Mouse (Mus musculus) spleen, postnatal 36 days (tissue): ENCODE data around the gene Mybpc2.

Experiments
- DNase-seq, 2 experiments: peaks; one replicate each; pipeline ENCODE4 v3.0.0; 2022; ENCODE audit warnings: low spot score in 2 of 2, mixed read lengths in 1 of 2

Gene Mybpc2

DNA sequence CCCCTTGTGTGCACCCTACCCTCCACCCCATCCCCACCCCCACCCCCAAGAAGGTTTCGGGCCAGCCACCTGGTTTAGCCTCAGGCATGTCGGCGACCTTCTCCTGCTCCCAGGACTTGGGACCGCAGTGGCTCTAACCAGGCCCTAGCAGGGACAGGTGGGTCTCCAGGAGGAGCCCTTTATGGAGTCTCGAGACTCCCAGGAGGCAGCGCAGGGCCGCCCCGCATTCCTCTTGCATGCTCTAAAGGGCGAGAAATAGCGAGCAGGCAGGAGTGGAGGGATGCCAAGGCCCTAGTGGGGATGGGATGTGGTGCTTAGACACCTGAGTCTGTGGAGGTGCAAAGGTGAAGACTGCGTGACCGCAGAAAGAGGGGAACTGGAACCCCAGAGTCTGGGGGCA, at the start of gene Mybpc2:
TSS of gene Mybpc2 (minus strand) at position 155 of the 400 bp plus-strand sequence.
- no peak for DNase-seq

DNA sequence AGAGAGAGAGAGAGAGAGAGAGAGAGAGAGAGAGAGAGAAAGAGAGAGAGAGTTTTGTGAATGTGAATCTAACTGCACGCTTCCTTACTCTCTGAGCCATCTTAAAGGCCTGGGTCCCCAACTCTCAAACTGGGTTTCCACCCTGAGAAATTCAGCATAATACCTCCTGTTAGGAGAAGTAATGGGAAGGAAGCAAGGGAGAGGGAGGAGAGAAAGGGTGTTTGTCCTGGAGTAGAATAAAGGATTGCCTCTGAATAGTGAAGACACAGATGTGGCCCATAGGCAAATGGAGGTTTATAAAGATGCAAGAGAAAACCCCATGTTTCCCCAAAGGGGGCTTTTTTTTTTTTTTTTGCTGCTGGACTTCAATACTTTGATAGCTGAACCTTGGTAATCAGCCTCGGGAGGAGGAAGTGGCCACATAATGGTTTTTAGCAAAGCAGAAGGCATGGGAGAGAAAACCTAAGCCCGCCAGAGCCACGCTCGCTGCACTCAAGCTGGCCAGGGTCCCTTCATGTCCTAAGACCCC, 48.6 kb upstream of the Mybpc2 start:
- no peak for DNase-seq

DNA sequence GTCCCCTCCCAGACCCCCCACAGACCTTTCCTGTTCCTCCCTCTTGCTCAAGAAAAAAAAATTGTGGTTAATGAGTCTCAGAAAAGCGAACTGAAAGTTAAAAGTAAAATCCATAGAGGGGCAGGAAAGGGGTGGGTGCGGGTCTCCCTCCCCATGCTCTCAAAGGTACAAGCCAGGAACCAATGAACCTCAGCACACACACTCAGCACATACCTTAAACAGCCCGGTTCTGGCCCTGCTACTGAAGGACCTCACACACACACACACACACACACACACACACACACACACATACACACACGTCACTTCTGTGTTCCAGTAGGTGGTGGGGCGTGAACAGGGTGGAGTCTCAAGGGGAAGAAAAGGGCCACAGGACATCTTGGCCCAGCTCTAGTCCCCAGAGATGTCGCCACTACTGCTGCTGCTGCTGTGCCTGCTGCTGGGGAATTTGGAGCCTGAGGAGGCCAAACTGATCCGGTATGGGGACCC, 47.8 kb upstream of the Mybpc2 start, which contains the start of gene Napsa:
TSS of gene Napsa (plus strand) at position 168 of the 489 bp plus-strand sequence.
- peak; percentile 92 to 93 for DNase-seq

DNA sequence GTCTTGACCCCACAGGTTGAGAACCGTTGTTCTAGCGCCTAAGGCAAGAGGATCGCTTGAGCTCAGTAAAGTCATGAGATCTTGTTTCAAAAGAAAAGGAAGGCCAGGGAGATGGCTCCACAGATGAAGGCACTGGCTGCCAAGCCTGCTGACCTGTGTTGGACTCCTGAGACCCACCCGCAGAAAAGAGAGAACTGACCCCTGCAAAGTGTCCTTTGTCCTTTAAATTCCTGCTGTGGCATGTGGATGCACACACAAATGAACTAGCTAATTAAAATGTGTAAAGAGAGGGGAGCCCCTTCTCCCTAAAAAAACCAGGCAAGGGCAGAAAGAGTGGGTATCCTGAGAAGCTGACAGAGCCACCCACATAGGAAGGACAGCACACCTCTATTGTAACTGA, 47.4 kb upstream of the Mybpc2 start:
- DNase-seq, result no peak

DNA sequence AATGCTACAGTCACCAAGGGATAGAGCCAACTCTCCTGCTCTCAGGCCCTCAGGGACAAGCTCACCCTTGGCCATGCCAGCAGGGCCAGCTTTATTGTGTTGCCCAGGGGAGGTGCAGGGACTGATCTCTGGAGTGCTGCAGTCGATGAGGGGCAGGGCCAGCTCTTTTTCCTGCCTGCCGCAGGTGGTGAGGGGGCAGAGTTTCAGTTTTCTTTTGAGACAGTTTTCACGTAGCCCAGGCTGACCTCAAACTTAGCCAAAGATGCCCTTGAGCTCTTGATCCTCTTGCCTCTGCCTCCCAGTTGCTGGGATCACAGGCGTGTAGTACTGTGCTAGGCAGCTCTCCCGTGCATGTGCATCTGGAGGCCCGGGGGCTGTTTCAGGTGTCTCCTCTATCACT, 46.5 kb upstream of the Mybpc2 start:
- DNase-seq, result peak; percentile 54 to 56

DNA sequence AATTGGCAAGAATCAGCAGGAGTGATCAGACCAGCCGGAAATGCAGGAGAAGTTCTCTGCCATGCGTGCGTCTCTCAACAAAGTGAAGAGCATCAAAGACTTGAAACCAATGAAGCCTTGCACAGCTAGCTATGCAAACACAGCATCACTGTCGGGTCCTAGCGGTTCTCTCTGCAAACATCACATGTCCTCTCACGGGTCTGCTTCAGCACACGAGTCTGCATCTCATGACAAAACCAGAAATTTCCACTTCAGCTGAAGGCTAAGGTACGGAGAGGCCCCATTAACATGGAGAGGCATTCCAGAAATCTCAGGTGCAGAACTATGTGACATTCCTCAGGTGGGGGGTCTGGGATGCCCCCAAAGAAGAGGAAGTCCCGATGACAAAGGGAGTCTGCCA, 44.3 kb upstream of the Mybpc2 start:
- DNase-seq, result peak; percentile 57

DNA sequence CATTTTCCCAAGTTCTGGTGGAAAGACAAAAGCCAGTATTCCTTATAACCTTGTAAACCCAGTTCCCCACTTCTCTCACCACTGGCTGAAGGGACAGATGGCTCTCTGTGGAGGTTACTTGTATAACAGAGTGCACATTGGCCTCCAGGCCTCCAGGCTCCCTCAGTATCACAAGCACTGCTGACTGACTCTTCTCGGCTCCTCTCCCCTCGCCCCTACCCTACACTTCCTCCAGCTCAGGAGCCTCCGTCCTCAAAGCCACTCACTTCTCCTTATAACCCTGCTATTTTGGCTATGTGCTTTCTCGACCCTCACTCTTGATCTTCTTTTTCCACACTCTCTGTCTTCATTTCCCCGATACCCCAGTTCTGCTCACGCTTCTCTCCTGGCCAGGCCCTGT, 41.0 kb upstream of the Mybpc2 start:
- DNase-seq, result no peak

DNA sequence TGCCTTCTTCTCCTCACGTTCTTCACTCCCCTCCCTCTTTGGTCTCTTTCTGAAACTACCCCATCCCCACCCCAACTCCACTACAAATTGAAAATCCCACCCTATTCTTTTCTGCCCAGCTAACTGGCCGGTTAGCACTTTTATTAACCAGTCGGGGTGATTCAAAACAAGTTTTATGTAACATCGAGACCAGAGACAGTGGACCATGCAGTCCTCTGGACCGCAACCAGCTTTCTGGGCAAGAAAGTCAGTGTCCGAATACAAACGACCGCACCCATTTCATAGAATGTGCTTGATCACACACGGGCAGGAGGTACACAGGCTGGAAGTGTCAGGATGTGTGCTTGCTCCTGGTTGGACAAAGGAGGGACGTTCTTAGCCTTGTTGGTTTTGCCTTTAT, 40.0 kb upstream of the Mybpc2 start:
- no peak for DNase-seq

DNA sequence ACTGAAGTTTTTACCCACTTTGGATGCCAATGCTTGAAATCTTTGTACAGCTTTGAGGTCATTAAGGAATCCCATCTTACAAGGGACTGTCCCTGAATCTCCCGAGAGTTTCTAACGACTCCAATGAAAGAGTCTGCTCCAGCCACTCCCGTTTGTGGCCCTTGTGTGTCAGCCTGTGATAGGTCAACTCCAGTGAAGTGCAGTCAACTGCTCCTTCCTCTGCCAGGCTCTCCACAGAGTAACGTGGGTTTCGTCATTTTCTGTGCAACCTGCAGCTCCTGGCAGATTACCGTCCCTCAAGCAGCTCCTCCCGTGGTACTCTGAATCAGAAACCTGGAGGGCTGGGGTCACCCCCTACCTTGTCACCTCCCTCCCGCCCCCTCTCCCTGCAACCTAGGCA, 38.8 kb upstream of the Mybpc2 start:
- DNase-seq, result no peak

DNA sequence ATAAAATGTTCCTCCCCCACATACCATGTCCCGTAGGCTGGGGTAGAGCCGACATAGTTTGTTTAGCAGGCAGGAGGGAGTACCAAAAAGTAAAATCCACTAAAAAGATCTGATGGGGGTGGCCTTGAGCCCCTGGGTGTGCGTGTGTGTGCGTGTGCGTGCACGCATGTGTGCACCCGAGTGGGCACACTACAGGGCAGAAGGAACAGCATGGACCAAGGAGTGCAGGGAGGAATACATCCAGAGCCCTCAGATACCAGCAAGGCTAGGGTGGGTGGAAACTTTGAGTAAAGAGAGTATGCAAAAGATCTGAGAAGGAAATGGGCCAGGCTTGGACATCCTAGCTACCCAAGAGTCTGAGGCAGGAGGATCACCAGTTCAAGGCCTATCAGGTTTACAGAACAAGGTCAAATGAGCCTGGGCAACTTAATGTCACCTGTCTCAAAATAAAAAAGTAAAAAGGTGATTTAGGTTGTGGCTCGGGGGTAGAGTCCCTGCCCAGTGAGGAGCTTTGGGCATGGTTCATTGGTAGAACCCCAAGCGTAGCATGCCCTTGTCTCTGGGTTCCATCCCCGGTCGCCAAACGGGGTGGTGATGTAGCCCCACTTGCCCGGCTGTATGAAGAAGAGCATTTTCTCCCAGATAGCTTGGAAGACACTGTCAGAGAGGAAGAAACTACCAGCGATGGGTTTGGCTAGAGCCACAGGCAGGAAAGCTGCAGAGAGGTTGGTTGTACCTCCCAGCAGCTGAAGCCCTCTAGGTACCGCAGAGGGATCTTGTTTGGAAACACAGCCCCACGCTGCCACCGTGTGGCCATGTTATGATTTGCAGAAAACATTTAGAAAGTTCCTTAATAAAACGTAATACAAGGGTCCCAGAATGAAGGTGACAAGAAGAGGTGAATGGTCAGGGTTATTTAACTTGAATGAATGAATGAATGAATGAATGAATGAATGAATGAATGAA, 36.3 kb upstream of the Mybpc2 start:
- peak; percentile 77 to 86 for DNase-seq

DNA sequence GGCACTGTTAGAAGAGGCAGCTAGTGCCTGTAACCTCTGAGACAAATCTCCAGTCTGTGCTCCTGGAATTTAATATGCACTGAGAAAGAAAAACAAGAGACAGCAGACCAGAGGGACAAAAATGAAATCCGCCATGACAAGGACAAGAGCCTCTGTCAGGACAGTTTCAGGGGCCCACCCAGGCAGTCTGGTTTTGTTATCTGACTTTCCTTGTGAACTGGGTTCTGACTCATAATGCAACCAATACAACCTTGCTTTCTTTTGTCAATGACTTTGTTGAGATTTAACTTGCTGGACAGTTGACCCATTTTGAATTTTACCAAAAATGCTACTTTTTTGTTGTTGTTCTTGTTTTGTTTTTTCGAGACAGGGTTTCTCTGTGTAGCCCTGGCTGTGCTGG, 33.2 kb upstream of the Mybpc2 start:
- DNase-seq, result no peak

DNA sequence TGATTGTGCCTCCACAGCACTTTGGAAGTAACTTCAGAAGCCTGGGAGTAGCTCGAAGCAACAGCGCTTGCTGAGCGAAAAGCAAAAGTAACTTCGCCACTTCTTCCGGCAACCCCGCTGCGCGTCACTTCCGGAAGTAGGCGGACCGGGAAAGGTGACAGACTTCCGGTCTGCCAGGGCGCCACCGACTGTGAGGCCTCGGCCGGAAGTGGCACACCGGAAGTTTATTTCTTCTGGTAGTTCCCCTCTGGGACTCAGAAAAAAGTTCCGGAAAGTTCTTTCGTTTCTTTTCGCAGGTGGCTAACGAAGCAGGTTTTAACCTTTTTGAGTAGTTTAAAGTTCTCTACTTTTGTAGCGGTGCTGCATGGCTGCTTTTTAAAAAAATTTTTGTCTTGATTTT, 29.4 kb upstream of the Mybpc2 start, which contains the start of gene Nr1h2:
TSS of gene Nr1h2 (minus strand) at position 126 of the 400 bp plus-strand sequence.
- peak; percentile 98 to 99 for DNase-seq

DNA sequence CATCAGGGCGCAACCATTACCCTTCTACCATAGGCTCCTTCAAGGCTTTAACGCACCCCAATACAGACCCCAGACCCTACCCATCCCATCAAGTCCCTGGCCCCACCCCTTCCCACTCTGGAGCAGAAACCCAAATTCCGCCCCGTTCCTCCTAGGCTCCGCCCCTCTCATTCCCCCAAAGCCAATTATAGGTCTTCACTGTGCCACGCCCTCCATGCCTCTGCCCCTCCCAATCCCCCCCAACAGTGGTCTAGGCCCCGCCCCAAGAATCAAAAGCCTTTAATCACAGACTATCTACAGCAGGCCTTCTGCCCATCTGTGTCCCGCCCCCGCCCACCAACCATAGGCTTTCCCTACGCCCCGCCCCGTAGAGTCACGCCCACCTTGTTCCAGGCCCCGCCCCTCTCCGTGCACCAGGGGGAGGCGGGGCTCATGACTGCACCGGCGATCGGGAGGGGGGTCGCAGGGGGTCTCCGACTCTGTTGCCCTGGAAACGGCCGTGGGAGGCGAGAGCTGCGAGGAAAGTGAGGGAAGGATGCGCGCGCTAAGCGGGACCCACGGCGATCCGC, 28.8 kb upstream of the Mybpc2 start:
- DNase-seq, result peak; percentile 76 to 85

DNA sequence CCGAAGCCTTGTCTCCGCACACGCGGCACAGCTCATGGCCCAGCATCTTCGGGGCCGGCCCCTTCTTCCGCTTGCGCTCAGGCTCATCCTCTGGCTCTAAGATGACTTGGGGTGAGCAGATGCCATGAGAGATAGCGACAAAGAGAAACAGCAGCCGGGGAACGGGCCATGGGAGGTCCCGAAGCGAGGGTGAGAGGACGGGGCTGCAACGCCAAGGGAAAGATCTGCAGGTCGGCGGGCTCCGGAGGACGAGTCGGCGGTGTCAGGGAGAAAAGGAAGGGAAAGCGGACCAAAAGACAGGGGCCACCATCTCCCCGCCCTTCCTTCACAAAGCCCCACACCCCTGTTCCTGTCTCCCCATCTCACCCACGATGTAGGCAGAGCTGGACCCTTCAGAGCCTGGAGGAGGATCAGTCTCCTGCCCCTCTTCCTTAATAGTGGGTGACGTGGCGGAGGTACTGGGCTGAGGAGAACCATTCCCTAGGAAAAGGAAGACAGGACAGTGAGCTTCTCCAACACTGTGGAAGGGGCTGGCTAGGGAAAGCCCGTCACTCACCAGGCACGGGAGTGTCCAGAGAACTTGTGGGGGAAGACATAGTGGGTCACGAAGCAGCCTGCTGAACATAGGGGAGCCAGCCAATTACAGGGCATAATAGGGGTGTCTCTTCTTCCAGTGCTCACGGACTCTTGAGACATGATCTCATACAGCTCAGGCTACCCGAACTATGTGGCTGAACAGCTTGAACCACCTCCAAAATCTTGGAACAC, 27.9 kb upstream of the Mybpc2 start:
- no peak for DNase-seq

DNA sequence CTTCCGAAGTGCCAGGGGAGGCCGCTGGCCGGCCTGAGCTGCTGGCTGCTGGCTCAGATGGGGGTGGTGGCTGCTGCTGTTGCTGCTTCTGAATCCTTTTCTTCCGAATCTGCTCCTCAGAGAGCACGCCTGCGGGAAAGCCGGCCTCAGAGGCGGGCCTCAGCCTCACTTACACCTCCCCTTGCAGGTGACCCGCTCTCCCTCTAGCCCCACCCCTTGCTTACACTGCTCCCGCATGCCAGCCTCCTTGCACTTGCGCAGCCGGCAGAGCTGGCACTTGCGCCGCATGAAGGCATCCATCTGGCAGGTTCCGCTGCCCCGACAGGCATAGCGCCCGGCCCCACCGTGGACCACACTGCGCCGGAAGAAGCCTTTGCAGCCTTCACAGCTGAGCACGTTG, 27.3 kb upstream of the Mybpc2 start:
- DNase-seq, result no peak

DNA sequence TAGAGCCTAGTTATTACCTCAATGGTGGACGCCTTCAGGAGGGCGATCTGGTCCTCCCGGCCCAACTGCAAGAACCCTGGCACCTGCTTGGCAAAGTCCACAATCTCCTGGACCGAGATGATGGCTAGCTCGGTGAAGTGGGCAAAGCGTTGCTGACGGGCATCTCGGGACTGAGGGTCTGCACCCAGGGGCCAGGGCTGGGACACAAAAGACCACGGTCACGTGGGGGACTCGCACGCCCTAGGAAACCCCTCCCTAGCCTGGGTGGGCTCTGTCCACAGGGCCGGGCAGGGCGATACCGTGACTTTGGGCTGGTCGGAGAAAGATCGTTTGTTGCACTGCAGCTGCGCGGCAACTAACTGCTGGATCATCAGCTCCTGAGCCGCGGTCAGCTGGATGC, 26.8 kb upstream of the Mybpc2 start:
- no peak for DNase-seq

DNA sequence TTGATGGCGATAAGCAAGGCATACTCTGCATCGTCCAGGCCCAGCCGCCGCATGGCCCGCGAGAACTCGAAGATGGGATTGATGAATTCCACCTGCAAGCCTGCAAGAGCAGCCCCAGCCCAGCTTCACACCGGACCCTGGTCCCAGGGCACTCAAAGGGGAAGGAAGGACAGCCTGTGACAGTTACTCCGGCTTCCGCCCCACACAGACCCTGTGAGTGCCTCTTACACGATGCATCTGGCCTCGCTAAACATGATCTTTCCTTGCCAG, 25.9 kb upstream of the Mybpc2 start:
- DNase-seq, result no peak

DNA sequence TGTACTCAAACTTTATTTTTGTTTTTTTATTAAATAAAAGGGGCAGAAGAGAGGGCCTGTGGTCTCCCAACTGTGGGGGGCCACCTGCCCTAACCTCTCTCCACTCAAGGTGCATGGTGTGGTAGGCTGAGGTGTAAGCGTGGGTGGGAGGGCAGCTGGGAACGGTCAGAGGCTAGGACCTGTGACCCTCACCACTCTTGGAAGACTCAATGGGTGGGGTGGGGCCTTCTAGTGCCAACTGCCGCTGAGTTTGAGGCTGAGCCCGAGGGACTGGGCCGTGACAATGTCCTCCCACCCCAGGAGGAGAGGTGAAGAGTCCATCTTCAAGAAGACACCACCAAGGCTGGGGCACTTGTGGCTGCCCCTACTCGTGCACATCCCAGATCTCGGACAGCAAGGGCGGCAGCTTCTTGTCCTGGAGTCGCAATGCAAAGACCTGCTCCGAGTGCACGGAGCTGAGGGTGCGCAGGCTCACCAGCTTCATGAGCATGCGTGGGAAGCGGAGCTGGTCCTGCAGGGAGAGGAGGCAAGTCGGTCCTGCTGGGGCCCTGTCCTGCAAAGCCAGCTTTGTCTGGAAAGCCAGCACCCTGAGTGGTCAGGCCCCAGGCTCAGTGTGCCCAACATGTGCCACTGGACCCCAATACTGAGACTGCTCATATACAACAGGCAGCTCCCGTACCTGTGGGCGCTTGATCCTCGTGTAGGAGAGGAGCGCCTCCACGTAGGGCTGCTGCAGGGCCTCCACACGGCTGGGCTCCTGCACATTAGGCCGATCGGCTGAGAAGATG, 25.4 kb upstream of the Mybpc2 start:
- DNase-seq, result no peak

DNA sequence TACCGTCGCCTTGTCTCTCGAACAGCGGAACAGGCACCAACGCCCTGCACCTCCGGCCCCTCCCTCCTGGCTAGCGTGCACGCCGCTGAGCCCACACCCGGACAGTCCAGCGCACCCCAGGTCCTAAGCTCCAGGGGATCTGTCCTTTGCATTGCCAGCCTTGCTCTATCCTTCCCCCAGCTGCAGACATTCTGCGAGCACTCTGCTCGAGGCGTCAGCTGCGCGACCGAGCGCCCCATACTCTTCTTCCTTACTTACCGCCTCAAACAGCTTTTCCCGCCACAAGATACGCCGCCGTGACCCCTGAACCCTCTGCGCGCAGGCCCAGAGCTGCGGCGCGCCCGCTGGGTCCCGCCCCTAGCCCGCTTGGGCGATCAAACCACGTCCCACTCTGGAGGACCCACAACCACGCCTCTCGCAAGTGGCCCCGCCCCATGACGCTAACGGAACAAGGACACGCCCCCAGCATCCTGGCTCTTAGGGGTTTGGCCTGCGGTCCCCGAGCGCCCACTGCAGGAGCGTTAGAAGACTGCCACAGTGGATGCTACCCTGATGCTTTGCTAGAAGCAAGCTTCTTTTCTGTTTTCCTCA, 24.1 kb upstream of the Mybpc2 start, which contains the start of gene Pold1:
TSS of gene Pold1 (minus strand) at position 353 of the 591 bp plus-strand sequence.
- peak; percentile 100 for DNase-seq

DNA sequence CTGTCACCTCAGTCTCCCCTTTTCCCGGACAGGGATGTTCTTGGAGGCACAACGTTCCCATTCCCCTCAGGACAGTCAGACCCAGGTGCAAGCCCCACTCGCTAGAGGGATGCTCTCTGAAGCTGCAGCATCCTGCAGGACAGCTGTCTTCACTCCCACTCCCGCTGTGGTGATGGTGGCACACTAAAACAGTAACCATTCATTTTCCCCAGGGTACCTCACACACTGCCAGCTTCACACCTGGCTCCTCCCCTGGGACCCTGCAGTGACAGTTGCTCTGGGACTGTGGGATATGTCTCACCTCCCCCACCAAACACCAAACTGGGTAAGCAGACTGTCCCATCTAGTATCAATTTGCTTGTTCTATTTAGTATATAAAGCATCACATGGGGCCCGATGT, 23.3 kb upstream of the Mybpc2 start:
- no peak for DNase-seq

DNA sequence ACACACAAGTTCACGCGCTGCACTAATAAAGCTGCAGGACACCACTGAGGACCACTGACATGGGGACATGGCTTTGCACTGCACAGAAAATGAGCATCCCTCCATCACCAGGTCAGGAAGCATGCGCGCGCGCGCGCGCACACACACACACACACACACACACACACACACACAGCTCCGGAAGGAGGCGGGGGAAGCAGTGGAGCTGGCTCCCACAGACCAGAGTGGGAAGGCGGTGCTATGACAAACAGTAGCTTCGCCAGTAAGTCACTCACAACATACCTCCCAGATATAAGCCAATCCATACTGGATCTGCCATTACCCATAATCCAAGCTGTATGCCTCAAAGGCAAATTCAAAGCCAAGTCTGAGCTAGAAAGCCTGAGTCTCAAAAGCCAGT, 22.6 kb upstream of the Mybpc2 start:
- DNase-seq, result no peak
